Mouse (Mus musculus): Measurements from ENCODE around the gene Ntpcr. TPM values are rescaled to one million over a fixed set of nuclear protein-coding genes. Genes with fewer than 3 reads are reported as not detected.

Ntpcr gene
- total and polyA plus RNA-seq, 3 experiments = 15.1 to 25.0 (median 24.0) TPM

GRCm38 (mm10) chr8:125725037-125725820 is 4.5 kb upstream of the Ntpcr start:
- DNase-seq (ENCODE audit: extremely low read depth) = peak; percentile 30
- in situ Hi-C loops (cut with MboI; ENCODE audit: low pct_ligation_motif_present, low pct_unique_long_range_greater_than_20kb, low sequenced_read_pairs) = no loop called here
- Histone ChIP-seq H3K36me3 (replicated peaks in 1 of 2; ENCODE audit: control insufficient read depth in 1 of 2, insufficient read depth in 1 of 2, low read length in 1 of 2) (no peaks in the 10 kb centered on the region), H3K4me2 (ENCODE audit: insufficient read depth, low read depth, poor library complexity, severe bottlenecking) (0 out of 2 replicates have a peak overlapping the region, but pooled peaks have one; percentile 10), H3K9me3 (replicated peaks; ENCODE audit: low read length) (no peaks in the 10 kb centered on the region), H3K27ac (ENCODE audit: insufficient read depth, low read depth) (0 out of 2 replicates have a peak overlapping the region, but pooled peaks have one; percentile 23), H3K79me2 (replicated peaks; ENCODE audit: control insufficient read depth, extremely low read depth, insufficient read depth, poor library complexity, severe bottlenecking) (no peaks in the 10 kb centered on the region), H3K27me3 (replicated peaks) (no peaks in the 10 kb centered on the region), H3K9ac (ENCODE audit: insufficient read depth, low read depth) (no peak overlapping the region), H3K4me1 (ENCODE audit: control insufficient read depth in 1 of 2, insufficient read depth in 2 of 2) (peaks cover 7 to 21% of the 10 kb centered on the region in 2 experiments), H3K4me3 (replicated peaks in 1 of 3; ENCODE audit: low read depth in 2 of 3, low read length in 2 of 3, poor library complexity in 1 of 3) (no peak overlapping the region)
- peak; percentile 35; the same call in 1 of the 2 replicates for TF ChIP-seq TCF12 (IDR thresholded peaks at IDR 0.05; ENCODE audit: low read depth, low read length)
- TF ChIP-seq SMC3 (IDR thresholded peaks at IDR 0.05; ENCODE audit: low read depth, low read length) = no peak
- no peak for TF ChIP-seq TBP (conservative IDR thresholded peaks at IDR 0.05; ENCODE audit: low read depth, low read length)
- TF ChIP-seq IRF4 (IDR thresholded peaks at IDR 0.05; ENCODE audit: low read depth, low read length) = no peak
- TF ChIP-seq ZNF384 (IDR thresholded peaks at IDR 0.05; ENCODE audit: low read depth, low read length) = no peak
- no peak for TF ChIP-seq SIN3A (IDR thresholded peaks at IDR 0.05; ENCODE audit: low read length)
- peak; percentile 65 for TF ChIP-seq ELF1 (IDR thresholded peaks at IDR 0.05; ENCODE audit: low read depth, low read length)
- TF ChIP-seq ETS1 (conservative IDR thresholded peaks at IDR 0.05; ENCODE audit: low read depth, low read length) = no peak
- TF ChIP-seq HCFC1 (IDR thresholded peaks at IDR 0.05; ENCODE audit: low read depth, low read length) = peak; percentile 23; the same call in 1 of the 2 replicates
- TF ChIP-seq POLR2AphosphoS2 (IDR thresholded peaks at IDR 0.05; ENCODE audit: low read depth, low read length) = no peak
- TF ChIP-seq CTCF (conservative IDR thresholded peaks at IDR 0.05 in 1 of 2, IDR thresholded peaks at IDR 0.05 in 1 of 2; ENCODE audit: low read depth in 2 of 2, low read length in 2 of 2) = no peak
- no peak for TF ChIP-seq POLR2A (IDR thresholded peaks at IDR 0.05; ENCODE audit: low read depth, low read length)
- dilution Hi-C loops (cut with MboI; ENCODE audit: extremely low pct_ligation_motif_present, extremely low pct_unique_long_range_greater_than_20kb, low sequenced_read_pairs) = no loop called here

GRCm38 (mm10) chr8:125726143-125726542 is 3.6 kb upstream of the Ntpcr start:
- Histone ChIP-seq H3K4me1 (ENCODE audit: control insufficient read depth in 1 of 2, insufficient read depth in 2 of 2) (peaks cover 7 to 21% of the 10 kb centered on the region in 2 experiments), H3K27ac (ENCODE audit: insufficient read depth, low read depth) (no peak overlapping the region), H3K9ac (ENCODE audit: insufficient read depth, low read depth) (no peak overlapping the region), H3K79me2 (replicated peaks; ENCODE audit: control insufficient read depth, extremely low read depth, insufficient read depth, poor library complexity, severe bottlenecking) (no peaks in the 10 kb centered on the region), H3K9me3 (replicated peaks; ENCODE audit: low read length) (no peaks in the 10 kb centered on the region), H3K27me3 (replicated peaks) (no peaks in the 10 kb centered on the region), H3K4me3 (replicated peaks in 1 of 3; ENCODE audit: low read depth in 2 of 3, low read length in 2 of 3, poor library complexity in 1 of 3) (no peak overlapping the region), H3K36me3 (replicated peaks in 1 of 2; ENCODE audit: control insufficient read depth in 1 of 2, insufficient read depth in 1 of 2, low read length in 1 of 2) (no peaks in the 10 kb centered on the region), H3K4me2 (ENCODE audit: insufficient read depth, low read depth, poor library complexity, severe bottlenecking) (no peak overlapping the region)
- no peak for DNase-seq (ENCODE audit: extremely low read depth)
- in situ Hi-C loops (cut with MboI; ENCODE audit: low pct_ligation_motif_present, low pct_unique_long_range_greater_than_20kb, low sequenced_read_pairs) = no loop called here
- dilution Hi-C loops (cut with MboI; ENCODE audit: extremely low pct_ligation_motif_present, extremely low pct_unique_long_range_greater_than_20kb, low sequenced_read_pairs) = no loop called here
- TF ChIP-seq RAD21 (IDR thresholded peaks at IDR 0.05; ENCODE audit: low read depth, low read length) (no peak), ZKSCAN1 (IDR thresholded peaks at IDR 0.05; ENCODE audit: borderline replicate concordance, low read depth, low read length) (no peak), SMC3 (IDR thresholded peaks at IDR 0.05; ENCODE audit: low read depth, low read length) (no peak), POLR2AphosphoS2 (IDR thresholded peaks at IDR 0.05; ENCODE audit: low read depth, low read length) (no peak), MXI1 (IDR thresholded peaks at IDR 0.05; ENCODE audit: low read depth, low read length) (no peak), CHD2 (IDR thresholded peaks at IDR 0.05; ENCODE audit: low read length) (no peak), NELFE (IDR thresholded peaks at IDR 0.05; ENCODE audit: low read depth, low read length) (no peak), USF2 (conservative IDR thresholded peaks at IDR 0.05; ENCODE audit: low read depth, low read length) (no peak), JUND (conservative IDR thresholded peaks at IDR 0.05; ENCODE audit: low read depth, low read length) (no peak), PAX5 (IDR thresholded peaks at IDR 0.05; ENCODE audit: low read length) (no peak), MAFK (IDR thresholded peaks at IDR 0.05; ENCODE audit: insufficient replicate concordance, low read length) (no peak), MAZ (IDR thresholded peaks at IDR 0.05; ENCODE audit: low read depth, low read length) (no peak), KAT2A (IDR thresholded peaks at IDR 0.05; ENCODE audit: insufficient replicate concordance, low read length) (no peak), CHD1 (IDR thresholded peaks at IDR 0.05; ENCODE audit: low read depth, low read length) (no peak)

All from CH12.LX (cell line).